Mouse (Mus musculus): ENCODE measurements around the gene Nrn1. TPM values are rescaled to one million over a fixed set of nuclear protein-coding genes. Genes with fewer than 3 reads are reported as not detected.

The Nrn1 gene
- 60.6 and 62.8 TPM in 2 replicates for polyA plus RNA-seq (2015; fragmentation: Nextera tagmentation; extraction: Ambion mirVana)

GRCm38 (mm10) chr13:36734731-36735571 is at the start of gene Nrn1:
Nrn1 (minus strand) TSS chr13:36735131.
- no peaks in the 10 kb centered on the region for H3K36me3 ChIP-seq
- H3K9me3 ChIP-seq = no peaks in the 10 kb centered on the region
- peak within 1 kb of the TSS; percentile 85 for H3K9ac ChIP-seq
- peak within 1 kb of the TSS; percentile 52 for H3K4me3 ChIP-seq
- peaks cover 59% of the 10 kb centered on the region for H3K27me3 ChIP-seq
- H3K27ac ChIP-seq = peak within 1 kb of the TSS; percentile 97
- H3K4me2 ChIP-seq = peak within 1 kb of the TSS; percentile 67
- WGBS = under 1% methylated on average over 50 of the region's 50 CpGs
- peaks cover 23% of the 10 kb centered on the region for H3K4me1 ChIP-seq (replicated peaks)
- ATAC-seq (ENCODE audit: low FRiP score) = peak; percentile 41

GRCm38 (mm10) chr13:36779626-36780025 is 44.7 kb upstream of the Nrn1 start:
- H3K27ac ChIP-seq = no peak overlapping the region
- H3K9me3 ChIP-seq = no peaks in the 10 kb centered on the region
- H3K36me3 ChIP-seq = no peaks in the 10 kb centered on the region
- no peak overlapping the region for H3K4me2 ChIP-seq
- H3K4me3 ChIP-seq = no peak overlapping the region
- no peak for ATAC-seq (ENCODE audit: low FRiP score)
- H3K4me1 ChIP-seq (replicated peaks) = no peaks in the 10 kb centered on the region
- no peaks in the 10 kb centered on the region for H3K27me3 ChIP-seq
- H3K9ac ChIP-seq = no peak overlapping the region
- WGBS = 74% methylated on average over 5 of the region's 5 CpGs

- no peak overlapping the region for H3K4me2 ChIP-seq
- 31% methylated on average over 2 of the region's 2 CpGs for WGBS
- no peaks in the 10 kb centered on the region for H3K27me3 ChIP-seq
- no peaks in the 10 kb centered on the region for H3K4me1 ChIP-seq (replicated peaks)
- H3K27ac ChIP-seq = no peak overlapping the region
- no peaks in the 10 kb centered on the region for H3K36me3 ChIP-seq
- no peak overlapping the region for H3K4me3 ChIP-seq
- no peaks in the 10 kb centered on the region for H3K9me3 ChIP-seq
- no peak overlapping the region for H3K9ac ChIP-seq
- no peak for ATAC-seq (ENCODE audit: low FRiP score)
These were observed 31.9 kb upstream of the Nrn1 start for GRCm38 (mm10) chr13:36766801-36767200.

DNA sequence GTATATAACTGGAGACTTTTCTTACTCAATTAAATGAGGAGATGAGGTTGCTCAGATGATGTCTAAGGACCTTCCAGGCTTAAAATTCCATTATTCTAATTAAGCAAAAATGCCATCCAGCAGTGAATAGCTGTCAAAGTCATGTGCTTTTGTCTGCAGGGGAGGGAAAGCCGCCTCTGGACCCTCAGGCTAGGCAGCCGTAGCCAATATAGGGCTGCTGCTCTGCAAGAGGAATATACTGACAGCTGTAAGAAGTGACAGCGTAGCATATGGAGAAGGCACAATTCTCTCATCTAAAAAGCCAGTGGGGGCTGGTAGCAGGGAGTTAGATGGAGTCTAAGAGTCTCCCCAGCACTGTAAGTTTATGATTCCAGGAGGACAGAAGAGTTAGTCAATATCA is 16.9 kb upstream of the Nrn1 start:
- no peak overlapping the region for H3K4me3 ChIP-seq
- H3K27me3 ChIP-seq = no peaks in the 10 kb centered on the region
- H3K4me2 ChIP-seq = no peak overlapping the region
- no peak overlapping the region for H3K27ac ChIP-seq
- no peak overlapping the region for H3K9ac ChIP-seq
- H3K9me3 ChIP-seq = no peaks in the 10 kb centered on the region
- 46% methylated on average over 3 of the region's 3 CpGs for WGBS
- 0 out of 2 replicates have a peak, but pooled peaks cover 6% of the 10 kb centered on the region for H3K4me1 ChIP-seq (replicated peaks)
- no peaks in the 10 kb centered on the region for H3K36me3 ChIP-seq
- ATAC-seq (ENCODE audit: low FRiP score) = no peak

DNA sequence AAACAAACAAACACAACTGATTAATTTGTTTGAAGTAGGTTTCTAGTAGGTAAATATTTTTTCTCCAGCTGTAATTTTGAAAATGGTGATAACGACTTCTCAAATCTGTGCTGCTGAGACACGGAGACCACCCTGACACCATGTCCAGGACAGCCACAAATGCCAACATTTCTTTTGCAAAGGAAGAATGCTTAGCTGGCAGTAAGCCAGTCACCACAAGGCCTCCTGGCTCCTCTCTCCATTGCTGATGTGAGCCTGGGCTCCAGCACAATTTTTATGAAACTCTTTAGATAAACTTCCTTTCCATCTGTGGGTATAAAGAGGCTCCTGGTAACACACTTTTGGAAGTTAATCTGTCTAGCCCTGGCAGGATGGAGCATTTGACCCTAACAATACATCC is 15.1 kb upstream of the Nrn1 start:
- no peak overlapping the region for H3K4me3 ChIP-seq
- H3K4me2 ChIP-seq = no peak overlapping the region
- WGBS = 74% methylated on average over 2 of the region's 2 CpGs

DNA sequence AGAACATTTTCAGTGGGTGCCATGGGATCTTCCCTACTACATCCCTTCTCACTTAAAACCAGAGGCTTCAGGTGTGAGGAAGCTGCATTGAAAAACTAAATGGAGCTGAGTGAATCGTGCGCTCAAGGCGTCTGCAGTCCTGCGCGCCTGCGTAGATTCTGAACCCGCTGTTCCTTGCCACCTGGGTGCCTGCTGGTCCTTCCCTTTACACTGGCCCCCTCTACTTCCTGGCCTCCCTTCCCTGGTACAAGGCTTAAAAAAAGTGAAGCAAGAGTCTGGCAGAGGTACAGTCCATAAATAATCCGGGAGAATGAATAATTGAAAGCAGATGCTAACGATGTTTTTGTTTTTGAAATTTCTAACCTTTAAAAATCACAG is 1.7 kb upstream of the Nrn1 start:
- Histone ChIP-seq H3K9ac (peak overlapping the region; percentile 85), H3K4me2 (peak overlapping the region; percentile 67), H3K36me3 (no peaks in the 10 kb centered on the region), H3K4me1 (replicated peaks) (peaks cover 20% of the 10 kb centered on the region), H3K27me3 (peaks cover 46% of the 10 kb centered on the region), H3K27ac (peak overlapping the region; percentile 97), H3K9me3 (no peaks in the 10 kb centered on the region), H3K4me3 (peak overlapping the region; percentile 52)
- 7% methylated on average over 9 of the region's 9 CpGs for WGBS
- ATAC-seq (ENCODE audit: low FRiP score) = peak; percentile 21

More for the DNA sequence above, 15.1 kb upstream of the Nrn1 start:
- Histone ChIP-seq H3K36me3 (no peaks in the 10 kb centered on the region), H3K27ac (no peak overlapping the region), H3K27me3 (no peaks in the 10 kb centered on the region), H3K9ac (no peak overlapping the region), H3K9me3 (no peaks in the 10 kb centered on the region), H3K4me1 (replicated peaks) (0 out of 2 replicates have a peak, but pooled peaks cover 6% of the 10 kb centered on the region)
- ATAC-seq (ENCODE audit: low FRiP score) = no peak

- WGBS = under 1% methylated on average over 34 of the region's 39 CpGs
- peaks cover 20% of the 10 kb centered on the region for H3K4me1 ChIP-seq (replicated peaks)
- H3K36me3 ChIP-seq = no peaks in the 10 kb centered on the region
- no peaks in the 10 kb centered on the region for H3K9me3 ChIP-seq
- peak overlapping the region; percentile 52 for H3K4me3 ChIP-seq
- H3K27me3 ChIP-seq = peaks cover 50% of the 10 kb centered on the region
- peak overlapping the region; percentile 85 for H3K9ac ChIP-seq
- peak overlapping the region; percentile 67 for H3K4me2 ChIP-seq
- peak overlapping the region; percentile 97 for H3K27ac ChIP-seq
- peak; percentile 89 for ATAC-seq (ENCODE audit: low FRiP score)
These were observed 1.1 kb upstream of the Nrn1 start for GRCm38 (mm10) chr13:36735901-36736618.

DNA sequence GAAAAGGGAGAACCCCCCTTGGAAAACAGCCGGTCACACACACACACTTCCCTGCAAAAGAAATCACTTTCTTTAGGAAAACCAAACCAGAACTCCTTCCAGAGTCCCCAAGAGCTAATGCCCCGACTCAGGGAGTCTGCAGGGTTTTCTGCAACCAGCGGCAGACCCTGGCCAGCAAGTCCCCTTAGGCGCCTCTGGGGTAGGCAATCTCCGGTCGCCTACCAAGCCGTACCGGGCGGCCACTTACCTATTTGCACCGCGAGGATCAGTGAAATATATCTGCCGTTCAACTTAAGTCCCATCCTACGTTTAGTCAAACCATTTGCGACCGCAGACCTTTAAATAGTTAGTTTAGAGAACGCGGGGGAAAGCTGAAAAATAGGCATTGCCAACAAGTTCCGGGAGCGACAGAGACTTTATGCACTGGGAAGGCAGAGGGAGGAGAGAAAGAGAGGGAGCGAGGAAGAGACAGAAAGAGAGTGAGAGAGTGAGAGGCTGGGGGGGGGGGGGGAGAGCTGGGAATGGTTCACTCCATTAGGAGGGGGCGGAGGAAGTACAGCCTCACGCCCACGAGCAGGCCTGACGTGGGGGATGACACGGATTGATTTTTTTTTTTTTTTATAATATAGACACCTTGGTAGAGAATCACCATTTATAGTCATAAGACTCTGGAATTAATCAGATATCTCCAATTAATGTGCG is 791 bp downstream of the Nrn1 start:
- Histone ChIP-seq H3K4me1 (replicated peaks) (peaks cover 31% of the 10 kb centered on the region), H3K27me3 (peaks cover 65% of the 10 kb centered on the region), H3K36me3 (no peaks in the 10 kb centered on the region), H3K4me2 (peak overlapping the region; percentile 67), H3K9me3 (no peaks in the 10 kb centered on the region), H3K9ac (peak overlapping the region; percentile 85), H3K27ac (peak overlapping the region; percentile 97), H3K4me3 (peak overlapping the region; percentile 52)
- 0 out of 2 replicates have a peak, but pooled peaks have one; percentile 6 for ATAC-seq (ENCODE audit: low FRiP score)
- under 1% methylated on average over 26 of the region's 26 CpGs for WGBS

DNA sequence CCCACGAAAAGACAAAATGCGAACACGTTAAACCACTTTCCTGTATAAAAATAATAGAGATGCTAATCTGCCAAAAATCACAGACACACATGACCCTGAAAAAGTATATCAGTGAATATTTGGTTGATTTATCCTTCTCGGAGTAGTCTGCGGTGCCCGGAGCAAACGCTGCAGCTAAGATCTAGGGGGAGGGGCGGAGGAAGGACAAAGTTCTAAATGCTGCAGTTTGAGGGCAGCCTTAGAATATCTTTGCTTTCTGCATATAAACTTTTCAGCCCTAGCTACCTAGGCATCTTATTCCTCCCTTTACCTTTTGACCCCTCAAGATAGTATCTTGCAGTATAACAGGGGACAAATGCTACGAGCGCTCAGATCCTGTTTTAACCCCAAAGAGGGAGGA is 1.4 kb downstream of the Nrn1 start:
- H3K27me3 ChIP-seq = peaks cover 70% of the 10 kb centered on the region
- under 1% methylated on average over 10 of the region's 10 CpGs for WGBS

DNA sequence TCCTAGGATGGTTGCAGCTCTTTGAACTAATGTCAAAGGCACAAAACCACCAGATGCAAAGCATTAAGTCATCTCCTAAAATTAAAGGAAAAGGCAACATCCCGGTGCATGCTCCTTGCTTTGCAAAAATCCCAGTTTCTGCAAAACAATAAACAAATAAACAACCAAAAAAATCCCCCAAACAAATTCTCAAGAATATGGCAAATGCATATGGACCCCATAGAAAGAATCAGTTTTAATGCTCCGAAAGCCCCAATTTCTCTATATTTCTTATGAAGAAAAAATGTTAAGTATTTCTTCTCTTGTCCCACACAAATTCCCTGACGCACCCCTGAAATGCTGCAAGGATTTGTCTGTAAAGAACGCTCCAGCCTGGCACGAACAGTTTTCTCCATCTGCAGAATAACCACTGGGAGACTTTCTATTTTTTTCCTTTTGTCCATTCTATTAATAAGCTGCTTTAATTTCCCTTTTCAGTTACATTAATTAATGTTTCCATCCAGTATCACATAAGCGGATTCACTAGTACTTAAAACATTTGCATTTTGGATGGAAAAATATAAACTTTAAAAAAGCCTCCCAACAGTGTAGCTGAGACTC is 1.9 kb downstream of the Nrn1 start:
- peaks cover 73% of the 10 kb centered on the region for H3K27me3 ChIP-seq
- peaks cover 32% of the 10 kb centered on the region for H3K4me1 ChIP-seq (replicated peaks)
- ATAC-seq (ENCODE audit: low FRiP score) = no peak
- no peaks in the 10 kb centered on the region for H3K9me3 ChIP-seq
- no peaks in the 10 kb centered on the region for H3K36me3 ChIP-seq
- H3K4me3 ChIP-seq = peak overlapping the region; percentile 52
- H3K4me2 ChIP-seq = peak overlapping the region; percentile 67
- H3K9ac ChIP-seq = peak overlapping the region; percentile 85
- WGBS = 6% methylated on average over 6 of the region's 6 CpGs
- peak overlapping the region; percentile 97 for H3K27ac ChIP-seq

More for the DNA sequence above, 1.4 kb downstream of the Nrn1 start:
- Histone ChIP-seq H3K27ac (peak overlapping the region; percentile 97), H3K4me1 (replicated peaks) (peaks cover 32% of the 10 kb centered on the region), H3K4me2 (peak overlapping the region; percentile 67), H3K36me3 (no peaks in the 10 kb centered on the region), H3K9ac (peak overlapping the region; percentile 85), H3K9me3 (no peaks in the 10 kb centered on the region), H3K4me3 (peak overlapping the region; percentile 52)
- no peak for ATAC-seq (ENCODE audit: low FRiP score)

DNA sequence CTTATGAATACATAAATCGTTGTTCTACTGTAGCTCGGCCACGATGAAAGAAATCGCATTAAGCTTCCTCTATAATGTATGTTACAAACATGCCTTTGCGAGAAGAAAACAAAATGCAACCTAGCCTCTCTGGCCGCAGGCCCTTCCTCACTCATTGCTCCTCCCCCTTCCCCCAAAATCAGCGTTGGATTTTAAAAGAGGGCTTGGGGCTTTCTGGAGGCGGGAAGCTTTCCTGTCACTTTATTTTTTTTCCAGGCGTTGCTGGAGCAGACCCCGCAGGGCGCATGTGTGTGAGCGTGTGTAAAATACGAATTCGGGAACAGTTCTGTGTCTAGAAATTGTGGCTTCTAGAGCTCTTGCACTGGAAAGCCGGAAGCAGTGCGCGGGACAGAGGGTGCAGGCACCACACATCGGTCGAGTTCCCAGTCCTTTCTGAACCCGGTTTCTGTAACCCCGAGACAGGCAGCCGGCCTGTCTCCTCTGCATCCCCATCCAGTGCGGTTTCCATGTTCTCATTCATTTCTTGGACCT is 2.9 kb downstream of the Nrn1 start:
- WGBS = under 1% methylated on average over 23 of the region's 23 CpGs
- Histone ChIP-seq H3K27ac (peak overlapping the region; percentile 97), H3K4me1 (replicated peaks) (peaks cover 38% of the 10 kb centered on the region), H3K9ac (peak overlapping the region; percentile 85), H3K4me3 (peak overlapping the region; percentile 52), H3K27me3 (peaks cover 71% of the 10 kb centered on the region), H3K36me3 (no peaks in the 10 kb centered on the region), H3K9me3 (no peaks in the 10 kb centered on the region), H3K4me2 (peak overlapping the region; percentile 67)
- ATAC-seq (ENCODE audit: low FRiP score) = no peak

All from hindbrain, embryonic 13.5 days (tissue).